Mouse (Mus musculus) CD8-positive naive resting alpha-beta T cell, adult 2 months (primary cell): ENCODE measurements at regions not wholly inside any gene's neighbourhood (a gene's known extent, or its start where the extent isn't known, plus 50 kb on each side); places are given as distances from the start of the nearest gene placed in this dataset.

ENCODE experiments used
- DNase-seq, 2 experiments: peaks; one replicate each; pipeline ENCODE4 v3.0.0; 2022; ENCODE audit warnings: low read depth in 2 of 2, low spot score in 2 of 2

- no peak for DNase-seq
Observed at GRCm38 (mm10) chr15:11574359-11574758, 174.9 kb upstream of the Tars start.

DNA sequence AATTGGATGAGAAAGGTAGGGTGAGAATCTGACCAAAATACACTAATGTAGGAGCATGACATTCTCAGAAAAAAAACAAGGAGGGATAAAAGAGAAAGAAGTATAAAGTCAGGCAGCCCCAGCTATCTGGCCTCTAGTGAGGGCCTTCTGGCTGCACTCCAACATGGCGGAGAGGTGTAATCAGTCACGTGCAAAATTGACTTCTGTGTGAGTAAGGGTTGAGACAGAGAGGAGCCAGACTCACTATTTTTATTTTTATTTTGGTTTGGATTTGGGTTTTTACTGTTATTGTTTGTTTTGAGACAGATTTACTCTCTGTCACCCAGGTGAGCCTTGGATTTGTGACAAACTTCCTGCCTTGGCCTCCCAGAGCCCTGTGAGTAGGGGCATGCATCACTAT lies 174.0 kb upstream of the Tars start:
- DNase-seq, result no peak

GRCm38 (mm10) chr15:11572063-11572462 lies 172.6 kb upstream of the Tars start:
- DNase-seq, result no peak

GRCm38 (mm10) chr15:11565503-11566031 lies 166.1 kb upstream of the Tars start:
- no peak for DNase-seq

DNA sequence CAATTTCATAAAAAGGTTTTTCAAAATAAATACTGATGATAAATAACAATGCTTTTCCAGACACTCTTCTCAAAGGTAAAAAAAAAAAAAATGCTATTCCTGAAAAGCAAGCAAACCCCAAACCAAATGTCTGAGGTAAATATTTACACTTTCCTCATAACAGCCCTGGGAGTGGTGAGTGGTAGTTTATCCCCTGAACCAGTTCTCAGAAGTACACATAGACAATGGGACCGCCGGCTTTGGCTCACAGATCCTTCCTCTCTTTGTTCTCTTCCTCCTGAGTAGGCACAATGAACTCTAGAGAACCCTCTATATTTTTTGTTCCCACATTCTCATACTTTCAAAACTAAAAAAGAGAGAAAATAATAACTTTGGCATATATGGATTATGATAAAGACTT lies 153.1 kb upstream of the Tars start:
- no peak for DNase-seq

GRCm38 (mm10) chr15:11552110-11552509 lies 152.6 kb upstream of the Tars start:
- DNase-seq, result no peak

DNA sequence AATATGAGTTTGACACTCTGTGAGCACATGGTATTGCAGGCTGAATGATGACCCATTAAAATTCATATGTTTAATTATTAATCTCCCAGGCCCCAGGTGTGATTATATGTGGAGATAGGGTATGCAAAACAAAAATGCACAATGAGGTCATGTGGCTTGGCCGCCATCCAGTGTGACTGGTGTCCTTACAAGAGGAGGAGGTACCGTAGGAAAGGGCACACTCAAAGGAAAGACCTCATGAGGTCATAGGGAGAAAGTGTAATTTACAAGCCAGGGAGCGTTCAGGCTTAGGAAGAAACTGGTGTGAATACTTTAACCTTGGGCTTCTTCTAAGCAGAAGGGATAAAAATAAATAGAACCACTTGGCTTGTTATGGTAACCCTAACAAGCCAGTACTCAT lies 140.0 kb upstream of the Tars start:
- no peak for DNase-seq

DNA sequence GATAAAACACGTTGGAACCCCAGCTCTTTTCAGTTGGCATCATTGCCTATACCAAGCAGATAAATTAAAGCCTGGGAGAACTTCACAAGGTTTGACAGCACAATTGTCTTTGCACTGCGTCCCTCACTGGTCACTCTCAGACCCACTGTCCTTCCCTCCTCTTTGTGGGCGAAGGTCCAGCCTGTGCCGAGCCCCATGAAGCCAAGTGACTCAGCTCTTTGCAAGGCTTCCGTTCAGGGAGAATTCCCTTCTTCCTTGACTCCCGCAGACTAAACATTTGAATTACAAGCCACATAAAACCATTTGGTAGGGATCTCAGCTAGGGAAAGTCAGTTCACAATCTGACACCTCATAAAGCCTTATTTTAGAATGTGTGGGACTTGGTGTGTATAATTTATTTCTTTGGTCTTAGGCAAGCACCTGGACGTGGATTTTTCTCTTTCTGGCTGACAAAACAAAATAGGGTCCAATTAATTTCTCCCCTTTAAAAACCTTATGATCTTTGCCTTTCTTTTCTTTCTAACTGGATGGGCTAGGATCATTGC lies 136.7 kb upstream of the Tars start:
- no peak for DNase-seq

GRCm38 (mm10) chr15:11534404-11535251 lies 135.2 kb upstream of the Tars start:
- DNase-seq, result no peak

DNA sequence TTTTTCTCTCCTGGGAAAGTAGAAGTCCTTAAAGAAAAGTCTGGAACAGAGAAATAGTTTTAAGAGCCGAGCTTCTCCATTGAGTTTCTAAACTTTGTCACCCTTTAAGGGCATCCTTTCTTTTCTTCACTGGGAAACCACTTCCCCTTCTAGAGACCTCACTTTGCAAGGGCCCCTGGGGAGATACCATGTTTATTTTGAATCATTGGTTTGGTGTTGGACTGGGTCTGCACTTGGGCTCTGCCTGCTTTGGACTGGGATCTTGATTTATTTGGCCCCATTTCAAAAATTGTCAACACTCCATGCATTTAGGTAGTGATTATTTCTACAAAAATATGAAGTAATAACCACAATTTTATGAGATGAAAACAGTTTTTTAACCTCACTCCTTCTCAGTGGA lies 134.2 kb upstream of the Tars start:
- DNase-seq, result no peak

DNA sequence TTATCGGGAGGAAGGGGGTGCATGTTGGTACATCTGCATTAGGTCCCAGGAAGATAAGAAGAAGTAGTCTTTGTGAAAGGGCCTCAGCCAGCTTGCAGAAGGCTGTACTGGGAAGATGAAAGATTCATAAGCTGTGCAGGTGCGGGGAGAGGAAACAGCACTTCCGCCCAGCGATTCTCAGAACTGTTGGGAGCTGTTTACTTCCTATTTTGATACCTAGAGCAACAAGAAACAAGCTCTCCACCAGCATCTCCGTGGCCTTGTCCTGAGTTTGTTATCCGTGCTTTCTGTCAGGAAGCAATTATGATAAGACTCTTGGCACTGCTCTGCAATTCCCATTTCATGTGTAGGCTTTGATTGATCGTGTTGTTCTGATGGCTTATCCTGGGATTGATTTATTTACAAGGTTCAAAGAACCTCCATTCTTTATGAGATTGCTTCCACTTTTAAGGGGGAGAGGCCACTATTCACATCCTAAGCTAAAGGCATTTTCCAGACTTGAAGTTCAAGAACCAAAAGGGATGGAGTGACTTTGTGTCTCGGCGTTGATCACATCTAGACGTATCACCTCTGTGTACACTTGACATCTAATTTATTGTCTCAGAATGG lies 133.6 kb upstream of the Tars start:
- peak; percentile 19 to 30 for DNase-seq

DNA sequence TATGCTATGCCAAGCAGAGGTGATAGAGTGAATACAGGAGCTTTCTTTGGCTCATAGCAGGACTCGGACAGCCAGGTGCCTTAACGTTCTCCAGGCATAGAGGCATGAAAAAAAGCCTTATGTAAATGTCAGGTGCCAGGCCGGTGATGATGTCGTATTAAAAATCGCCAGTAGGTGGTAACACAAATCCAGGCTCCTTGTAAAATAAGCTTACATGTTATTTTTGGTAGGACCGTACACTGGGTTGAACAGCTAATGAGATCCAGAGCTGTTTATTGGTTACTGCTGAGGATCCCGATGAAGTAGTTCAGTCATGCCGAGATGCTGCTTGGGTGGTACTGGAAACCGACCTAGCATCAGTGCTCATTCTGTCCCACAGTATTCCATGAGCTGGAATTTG lies 133.1 kb upstream of the Tars start:
- DNase-seq, result peak in 1 of 2 experiments; percentile 9

DNA sequence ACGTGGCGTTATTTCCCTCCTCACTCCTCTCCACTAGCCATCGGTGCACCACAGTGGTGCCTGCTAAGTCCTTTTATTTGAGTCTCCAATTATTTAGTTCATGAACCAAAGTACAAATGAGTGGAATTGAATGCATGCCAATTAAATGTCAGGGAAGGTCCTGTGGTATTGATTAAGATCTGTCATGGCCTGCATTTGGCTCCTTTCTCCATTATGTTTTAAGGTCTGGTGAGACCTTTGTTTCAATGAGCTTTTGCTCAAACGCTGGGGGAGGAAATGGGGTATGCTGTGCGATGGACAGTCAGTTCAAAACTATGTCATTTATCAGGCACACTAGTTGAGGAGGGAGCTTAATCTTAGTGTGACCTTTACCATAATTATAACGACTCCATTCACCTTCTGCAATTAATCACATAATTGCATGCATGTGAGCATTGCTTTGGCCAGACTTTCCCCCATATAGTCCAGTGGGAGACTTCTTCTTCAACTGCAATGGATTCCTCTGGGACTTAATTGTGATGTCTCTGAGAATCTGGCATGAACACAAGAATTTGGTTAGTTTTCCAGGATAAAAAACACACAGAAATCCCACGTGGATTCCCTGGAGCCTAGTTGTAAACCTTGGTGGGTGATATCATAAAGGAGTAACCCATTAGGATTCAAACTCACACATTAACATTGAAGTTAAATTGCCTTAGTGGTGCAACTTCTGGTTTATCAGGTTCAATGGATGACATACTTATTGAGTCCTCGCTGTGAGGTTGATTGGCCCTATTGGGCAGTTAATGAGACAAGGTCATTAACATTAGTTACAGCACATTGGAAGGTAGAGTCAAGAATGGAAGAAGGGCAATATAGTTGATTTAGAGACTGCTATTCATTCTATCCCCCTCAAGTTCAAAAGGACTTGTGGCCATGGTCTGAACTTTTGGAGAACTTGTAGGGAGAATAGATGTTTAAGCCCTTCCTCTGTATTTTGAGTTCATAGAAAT lies 130.7 kb upstream of the Tars start:
- no peak for DNase-seq

GRCm38 (mm10) chr15:11524337-11525106 lies 125.1 kb upstream of the Tars start:
- DNase-seq, result no peak

DNA sequence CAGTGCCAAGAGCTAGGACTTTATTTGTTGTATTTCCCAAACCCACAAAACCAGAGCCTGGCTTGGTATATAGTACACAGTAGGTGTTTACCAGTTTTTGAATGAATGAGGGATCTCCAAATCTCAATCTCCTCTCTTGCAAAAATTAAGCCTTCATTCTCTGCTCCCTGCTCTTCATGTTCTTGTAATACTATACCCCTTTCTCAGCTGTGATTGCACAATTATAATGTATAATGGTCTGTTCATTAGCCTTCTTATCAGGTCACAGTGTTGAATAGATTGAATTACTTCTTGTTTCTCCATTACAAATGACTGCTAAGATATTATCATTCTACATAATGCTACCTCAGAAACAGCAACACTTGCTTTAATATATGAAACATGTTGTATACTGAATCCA lies 119.1 kb upstream of the Tars start:
- no peak for DNase-seq

DNA sequence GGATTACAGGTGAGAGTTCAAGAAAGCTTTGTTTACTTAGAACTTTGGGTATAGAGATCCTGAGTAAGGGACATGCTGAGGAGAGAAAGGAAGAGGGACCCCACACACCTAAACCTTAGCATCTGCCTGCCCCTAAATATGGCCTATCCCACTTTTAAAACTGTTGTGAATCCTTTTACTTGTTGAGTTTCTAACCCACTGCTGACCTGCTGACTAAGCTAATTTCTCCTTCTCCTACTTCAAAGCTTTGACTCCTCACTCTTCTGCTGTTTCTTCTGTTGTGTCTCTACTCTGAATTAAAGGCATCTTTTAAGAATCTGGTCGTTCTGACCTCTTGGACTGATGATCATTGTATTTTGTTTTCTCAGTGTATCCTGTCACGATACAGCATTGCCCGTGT lies 118.4 kb upstream of the Tars start:
- no peak for DNase-seq

- no peak for DNase-seq
Observed at GRCm38 (mm10) chr15:11505076-11505639, 105.7 kb upstream of the Tars start.

DNA sequence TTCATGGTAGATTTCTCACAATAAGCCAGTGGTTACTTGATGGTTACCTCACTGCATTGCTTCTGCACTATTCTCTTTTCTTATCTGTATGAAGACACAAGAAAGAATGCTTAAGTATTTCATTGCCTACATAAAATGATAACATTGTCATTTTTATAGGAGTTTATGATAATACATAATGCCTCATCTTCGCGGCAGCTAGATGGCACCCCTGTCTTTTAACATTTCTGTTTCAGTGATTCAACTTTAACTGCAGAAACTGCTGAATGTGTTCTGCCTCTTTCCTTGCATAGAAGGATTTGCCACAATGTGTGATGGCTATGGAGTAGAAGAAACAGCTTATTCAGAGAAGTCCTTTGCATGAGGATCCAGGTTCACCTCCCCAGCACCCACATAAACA lies 97.0 kb upstream of the Tars start:
- DNase-seq, result no peak

DNA sequence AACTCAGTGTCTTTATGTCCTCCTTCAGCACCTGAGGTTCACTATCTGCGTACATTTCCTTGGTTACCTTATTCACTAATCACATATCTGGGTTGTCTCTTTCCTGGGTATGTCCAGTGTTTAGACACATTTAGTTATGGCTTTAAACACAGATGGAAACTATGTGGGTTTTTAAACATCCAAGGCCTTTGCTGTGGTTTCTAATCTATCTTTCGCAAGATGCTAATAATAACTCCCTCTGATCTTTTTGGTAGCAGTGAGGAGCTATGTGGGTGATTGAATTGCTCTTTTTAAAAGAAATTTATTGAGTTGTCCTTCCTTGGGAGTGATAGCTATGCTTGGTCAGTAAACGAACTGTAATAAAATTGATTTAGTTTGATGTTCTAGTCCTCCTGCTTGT lies 89.7 kb upstream of the Tars start:
- DNase-seq, result no peak

DNA sequence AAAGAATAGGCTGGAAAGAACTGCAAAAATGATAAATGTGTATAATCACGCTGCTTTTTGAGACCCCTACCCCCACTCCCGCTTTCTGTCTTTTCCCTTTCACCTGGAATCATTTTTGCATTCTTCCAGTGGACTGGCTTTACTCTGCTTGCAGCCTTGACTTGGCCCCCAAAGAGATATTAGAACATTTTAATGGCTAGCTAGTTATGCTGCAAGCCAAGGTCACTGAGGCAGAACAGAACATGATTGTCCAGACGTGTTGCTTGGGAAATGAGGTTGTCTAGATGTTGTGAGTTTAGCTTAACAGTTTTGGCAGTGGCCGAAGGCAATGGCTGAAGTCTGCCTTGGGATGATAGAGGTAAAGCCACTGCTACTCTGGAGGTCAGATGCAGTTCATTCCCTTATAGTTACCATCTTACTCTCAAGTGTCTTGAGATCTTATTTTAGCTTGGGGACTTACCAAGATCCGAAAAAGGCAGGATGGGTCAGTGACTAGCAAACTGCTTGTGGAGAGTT lies 87.9 kb upstream of the Tars start:
- no peak for DNase-seq
